Mouse (Mus musculus) heart, adult 2 months (tissue): Measurements from ENCODE around the gene Cep63.

Experiments used
- CTCF ChIP-seq: fragments of 200-600 bp; IDR thresholded peaks from 2 replicates; pipeline ENCODE4 v1.8.1; 2022; ENCODE audit warnings: antibody characterized with exemption, mild to moderate bottlenecking, moderate library complexity
- EP300 ChIP-seq: fragments of 200-500 bp; IDR thresholded peaks from 2 replicates; pipeline ENCODE4 v1.6.1; 2011; ENCODE audit warnings: low read depth, low read length, control low read depth; ENCODE audit not compliant: insufficient read depth
- POLR2A ChIP-seq: fragments of 200-500 bp; IDR thresholded peaks from 2 replicates; pipeline ENCODE4 v1.6.1; 2011; ENCODE audit warnings: mild to moderate bottlenecking, low read depth, low read length, control low read depth; ENCODE audit not compliant: insufficient read depth

DNA sequence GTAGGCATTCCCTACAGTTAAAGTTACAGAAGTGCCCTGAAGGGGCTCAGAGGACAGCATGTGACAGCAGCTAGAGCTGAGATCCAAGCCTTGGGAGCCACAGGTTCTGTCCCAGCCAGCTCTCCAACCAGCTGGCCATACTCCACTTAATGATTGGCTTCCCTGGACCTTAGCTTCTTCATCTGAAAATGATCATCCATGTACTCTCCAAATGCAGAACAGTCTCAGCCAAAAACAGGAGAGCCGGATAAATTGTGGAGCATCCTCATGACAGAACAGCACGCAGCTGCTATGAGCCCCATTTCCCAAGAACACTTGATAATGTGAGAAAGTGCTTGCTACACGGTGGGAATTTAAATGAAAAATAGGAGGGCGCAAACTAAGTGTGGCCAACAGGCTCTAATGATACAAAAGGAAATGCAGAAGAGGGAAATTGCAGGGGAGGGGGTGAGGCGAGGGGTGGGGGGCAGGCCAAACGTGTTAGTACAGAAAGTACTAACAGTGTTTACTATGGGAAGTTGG is 24.9 kb upstream of the Cep63 start:
- TF ChIP-seq EP300 (no peak), CTCF (no peak), POLR2A (no peak)
